Mouse (Mus musculus) liver, embryonic 16.5 days (tissue): ENCODE data around the gene Stkld1. TPM values are rescaled to one million over a fixed set of nuclear protein-coding genes. Genes with fewer than 3 reads are reported as not detected.
"Not testable (repeated sequence)": the region's sequence is repeated elsewhere in the genome, so short reads cannot be mapped to it uniquely, and the experiment has no call there.

Source experiments
- ATAC-seq: fragments of 200-750 bp; cut with Nextera tagmentation; 2 replicates; pipeline ENCODE4 v1.8.0; 2017; ENCODE audit warnings: low read depth, mild to moderate bottlenecking, moderate number of reproducible peaks, moderate library complexity
- H3K27ac ChIP-seq: fragments of 300-500 bp; sonication (generic); 2 replicates; pipeline ENCODE4 v1.5.1; 2014; ENCODE audit warnings: mild to moderate bottlenecking, low read length
- H3K27me3 ChIP-seq: fragments of 300-500 bp; sonication (generic); 2 replicates; pipeline ENCODE4 v1.6.1; 2014; ENCODE audit warnings: low read depth, low read length, mixed read lengths; ENCODE audit not compliant: control insufficient read depth, insufficient read depth
- H3K36me3 ChIP-seq: fragments of 300-500 bp; sonication (generic); 2 replicates; pipeline ENCODE4 v1.6.1; 2014; ENCODE audit warnings: mild to moderate bottlenecking; ENCODE audit not compliant: control insufficient read depth, insufficient read depth
- H3K4me1 ChIP-seq: fragments of 300-500 bp; sonication (generic); 2 replicates; pipeline ENCODE4 v1.6.1; 2014; ENCODE audit warnings: low read depth, low read length, mixed read lengths; ENCODE audit not compliant: control insufficient read depth
- H3K4me2 ChIP-seq: fragments of 300-500 bp; sonication (generic); 2 replicates; pipeline ENCODE4 v1.6.1; 2014; ENCODE audit warnings: low read depth, low read length, mixed read lengths
- H3K4me3 ChIP-seq: fragments of 300-500 bp; sonication (generic); 2 replicates; pipeline ENCODE4 v1.5.1; 2014; ENCODE audit warnings: low read depth, mild to moderate bottlenecking, low read length
- H3K9ac ChIP-seq: fragments of 300-500 bp; sonication (generic); 2 replicates; pipeline ENCODE4 v1.6.1; 2014; ENCODE audit warnings: low read depth, low read length
- H3K9me3 ChIP-seq: fragments of 300-500 bp; sonication (generic); replicated peaks from 2 replicates; pipeline ENCODE4 v1.6.1; 2016; ENCODE audit warnings: low read length; ENCODE audit not compliant: control insufficient read depth
- WGBS: fragments of 180-500 bp; shearing (Covaris S2); extraction: QIAGEN DNeasy Blood & Tissue Kit; methylation state at CpG from one replicate; pipeline ENCODE4 v1.1.7; 2014; ENCODE audit not compliant: insufficient replicate concordance; 5-methylcytosine and 5-hydroxymethylcytosine counted together
- polyA plus RNA-seq: library from polyadenylated mRNA; unstranded; fragments of >200 nt; fragmentation: Nextera tagmentation; extraction: Ambion mirVana; gene quantifications from 2 replicates; pipeline ENCODE4 v1.2.1, GENCODE M21; 2015

Gene Stkld1
- polyA plus RNA-seq, result 0.04 TPM in 2 replicates

DNA sequence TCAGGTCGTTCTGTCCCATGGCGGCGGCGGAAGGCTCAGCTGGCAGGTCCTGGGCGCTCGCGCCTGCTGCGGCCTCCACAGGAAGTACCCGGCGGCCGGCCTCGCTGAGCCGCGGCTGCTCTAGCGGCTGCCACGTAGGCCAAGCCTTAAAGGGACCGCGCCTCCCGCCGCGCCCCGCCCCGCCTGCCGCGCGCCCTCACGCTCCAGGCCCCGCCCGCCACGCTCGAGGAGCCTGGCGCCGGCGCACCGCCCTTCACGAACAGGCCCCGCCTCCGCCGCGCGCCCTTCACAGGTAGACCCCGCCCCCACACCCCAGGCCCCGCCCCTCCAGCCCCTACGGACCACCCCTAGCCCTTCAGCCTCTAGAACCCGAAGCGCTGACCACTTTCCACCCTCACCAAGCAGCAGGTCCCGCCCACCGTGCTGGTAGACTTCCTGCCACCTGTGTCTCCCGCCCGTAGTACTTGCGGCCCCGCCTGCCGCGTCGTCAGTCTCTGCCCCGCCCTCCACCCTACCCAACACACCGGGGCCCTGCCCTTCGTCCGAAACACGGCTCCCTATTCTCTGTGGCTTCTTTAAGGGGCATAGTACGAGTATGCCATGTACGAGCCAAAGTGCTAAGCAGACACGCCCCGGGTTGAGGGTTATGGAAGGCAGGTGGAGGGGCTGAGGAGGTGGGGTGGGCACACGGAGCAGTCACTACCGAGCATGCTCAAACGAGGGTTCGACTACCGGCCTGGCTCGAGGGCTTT, at the start of gene Stkld1, which contains the start of gene Surf4:
Gene Stkld1 (plus strand): TSS at position 744 of the 752 bp plus-strand sequence.
Gene Surf4 (minus strand): TSS at position 625 of the 752 bp plus-strand sequence.
- H3K27ac ChIP-seq, result peak within 1 kb of the TSS; percentile 90
- no peaks in the 10 kb centered on the region for H3K9me3 ChIP-seq
- under 1% methylated on average over 60 of the region's 70 CpGs for WGBS
- H3K9ac ChIP-seq, result peak within 1 kb of the TSS; percentile 99
- H3K36me3 ChIP-seq, result no peaks in the 10 kb centered on the region
- H3K27me3 ChIP-seq, result no peaks in the 10 kb centered on the region
- peaks cover 34% of the 10 kb centered on the region for H3K4me1 ChIP-seq
- H3K4me2 ChIP-seq, result peak within 1 kb of the TSS; percentile 91
- peak within 1 kb of the TSS; percentile 92 for H3K4me3 ChIP-seq
- ATAC-seq, result peak; percentile 93

DNA sequence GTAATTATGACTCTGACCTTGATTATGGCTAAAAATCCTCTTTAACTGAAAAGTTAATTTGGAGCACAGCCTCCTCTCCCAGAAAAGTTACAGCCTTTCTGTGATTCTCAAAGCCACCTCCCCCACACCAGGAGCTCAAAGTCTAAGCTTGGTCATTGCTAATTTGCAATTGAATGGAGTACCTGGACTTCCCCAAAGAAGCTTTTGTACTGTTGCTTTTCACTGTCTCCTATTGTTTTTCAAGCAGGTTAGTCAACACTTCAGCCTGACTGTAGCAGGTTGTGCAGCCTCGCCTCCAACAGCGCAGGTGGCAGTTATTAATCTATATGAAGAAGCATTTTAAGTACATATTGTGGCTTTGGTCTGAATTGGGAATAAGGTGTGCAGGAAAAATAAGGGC, 48.3 kb upstream of the Stkld1 start:
- not testable (repeated sequence) for H3K36me3 ChIP-seq, H3K9ac ChIP-seq, ATAC-seq, H3K4me3 ChIP-seq, H3K27ac ChIP-seq, H3K27me3 ChIP-seq, H3K4me1 ChIP-seq, H3K9me3 ChIP-seq, H3K4me2 ChIP-seq
- 74% methylated on average over 2 of the region's 2 CpGs for WGBS

DNA sequence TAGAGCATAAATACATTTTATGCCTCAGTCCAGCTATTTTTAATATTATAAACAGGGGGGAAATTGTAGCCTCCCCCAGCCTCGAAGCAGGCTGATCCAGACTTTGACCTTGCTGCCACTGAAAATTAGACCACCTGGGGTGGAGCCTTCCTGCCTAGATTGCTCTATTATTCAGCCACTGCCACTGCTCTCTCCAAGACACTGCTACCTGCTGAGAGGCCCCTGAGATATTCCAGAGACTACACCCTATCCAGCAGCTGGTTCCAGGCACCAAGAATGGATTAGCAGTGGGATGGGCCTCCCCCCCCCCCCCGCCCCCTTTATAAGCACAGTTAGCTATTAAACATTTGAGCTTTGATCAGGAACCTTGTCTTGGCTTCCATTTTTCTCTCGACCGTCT, 47.7 kb upstream of the Stkld1 start:
- not testable (repeated sequence) for ATAC-seq, H3K9me3 ChIP-seq, H3K27me3 ChIP-seq, H3K36me3 ChIP-seq, H3K9ac ChIP-seq, H3K27ac ChIP-seq, H3K4me2 ChIP-seq, H3K4me1 ChIP-seq, H3K4me3 ChIP-seq
- WGBS, result 70% methylated on average over 4 of the region's 4 CpGs

DNA sequence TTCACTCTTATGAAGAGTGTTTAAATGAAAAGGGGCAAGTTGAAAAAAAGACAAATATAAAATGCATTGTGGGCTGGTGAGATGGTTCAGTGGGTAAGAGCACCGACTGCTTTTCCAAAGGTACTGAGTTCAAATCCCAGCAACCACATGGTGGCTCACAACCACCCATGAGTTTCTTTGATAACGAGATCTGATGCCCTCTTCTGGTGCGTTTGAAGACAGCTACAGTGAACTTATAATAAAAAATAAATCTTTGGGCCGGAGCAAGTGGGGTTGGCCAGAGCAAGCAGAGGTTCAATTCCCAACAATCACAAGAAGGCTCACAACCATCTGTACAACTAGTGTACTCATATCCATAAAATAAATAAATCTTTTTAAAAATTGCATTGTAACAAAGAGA, 37.9 kb upstream of the Stkld1 start:
- Histone ChIP-seq H3K4me3 (no peak overlapping the region), H3K27ac (no peak overlapping the region), H3K27me3 (no peaks in the 10 kb centered on the region), H3K4me1 (0 out of 2 replicates have a peak, but pooled peaks cover under 1% of the 10 kb centered on the region), H3K4me2 (no peak overlapping the region), H3K9me3 (no peaks in the 10 kb centered on the region), H3K9ac (no peak overlapping the region), H3K36me3 (peaks cover 34% of the 10 kb centered on the region)
- ATAC-seq, result no peak
- WGBS, result 72% methylated on average over 4 of the region's 4 CpGs

DNA sequence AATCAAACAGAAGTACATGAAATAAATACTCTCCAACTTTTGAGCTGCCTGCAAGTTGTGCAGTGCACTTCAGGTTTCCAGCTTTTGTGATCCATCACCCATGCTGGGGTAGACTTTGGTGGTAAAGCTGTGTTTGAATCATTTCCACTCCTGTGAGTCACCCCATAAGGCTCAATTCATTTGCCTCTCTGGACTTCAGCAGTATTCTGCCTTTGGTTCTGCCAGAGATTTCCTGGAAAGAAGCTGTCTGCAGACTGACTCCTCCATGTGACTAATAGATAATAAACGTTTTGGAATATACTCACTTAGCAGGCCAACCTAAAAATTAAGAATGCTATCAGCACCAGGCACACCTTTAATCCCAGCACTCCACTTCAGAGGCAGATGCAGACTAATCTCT, 33.1 kb upstream of the Stkld1 start:
- H3K4me2 ChIP-seq, result no peak overlapping the region
- peaks cover 19% of the 10 kb centered on the region for H3K36me3 ChIP-seq
- peaks cover 23% of the 10 kb centered on the region for H3K4me1 ChIP-seq
- ATAC-seq, result no peak
- no peak overlapping the region for H3K27ac ChIP-seq
- 18% methylated on average over 1 of the region's 1 CpGs for WGBS
- H3K27me3 ChIP-seq, result no peaks in the 10 kb centered on the region
- H3K9ac ChIP-seq, result no peak overlapping the region
- no peak overlapping the region for H3K4me3 ChIP-seq
- no peaks in the 10 kb centered on the region for H3K9me3 ChIP-seq

DNA sequence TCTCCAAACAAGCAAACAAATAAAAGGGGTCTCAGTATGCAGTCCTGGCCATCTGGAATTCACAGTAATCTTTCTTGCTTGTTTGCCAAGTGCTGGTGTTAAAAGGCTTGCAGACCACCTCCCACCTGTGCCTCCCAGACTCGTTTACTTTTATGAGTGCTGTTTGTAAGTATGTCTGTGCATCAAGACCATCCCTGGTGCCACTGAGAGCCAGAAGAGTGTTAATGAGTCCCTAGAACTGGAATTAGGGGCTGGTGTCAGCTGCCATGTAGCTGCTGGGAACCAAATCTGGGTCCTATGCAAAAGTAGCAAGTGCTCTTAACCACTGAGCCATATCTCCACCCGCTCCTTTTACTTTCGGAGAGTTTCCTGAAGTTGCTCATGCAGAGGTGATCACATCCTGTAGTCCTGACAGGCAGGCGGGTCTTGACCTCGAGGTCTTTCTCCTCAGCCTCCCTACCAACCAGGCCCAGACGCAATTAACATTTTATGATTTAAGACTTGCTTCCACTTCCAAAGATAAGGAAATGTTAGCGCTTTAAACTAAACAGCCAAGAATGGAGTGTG, 31.9 kb upstream of the Stkld1 start:
- H3K4me3 ChIP-seq, result peak overlapping the region; percentile 84
- H3K4me2 ChIP-seq, result peak overlapping the region; percentile 78
- H3K9me3 ChIP-seq, result no peaks in the 10 kb centered on the region
- peaks cover 17% of the 10 kb centered on the region for H3K36me3 ChIP-seq
- H3K27ac ChIP-seq, result peak overlapping the region; percentile 80
- no peaks in the 10 kb centered on the region for H3K27me3 ChIP-seq
- ATAC-seq, result no peak
- WGBS, result 3% methylated on average over 7 of the region's 7 CpGs
- peaks cover 23% of the 10 kb centered on the region for H3K4me1 ChIP-seq
- peak overlapping the region; percentile 80 for H3K9ac ChIP-seq

DNA sequence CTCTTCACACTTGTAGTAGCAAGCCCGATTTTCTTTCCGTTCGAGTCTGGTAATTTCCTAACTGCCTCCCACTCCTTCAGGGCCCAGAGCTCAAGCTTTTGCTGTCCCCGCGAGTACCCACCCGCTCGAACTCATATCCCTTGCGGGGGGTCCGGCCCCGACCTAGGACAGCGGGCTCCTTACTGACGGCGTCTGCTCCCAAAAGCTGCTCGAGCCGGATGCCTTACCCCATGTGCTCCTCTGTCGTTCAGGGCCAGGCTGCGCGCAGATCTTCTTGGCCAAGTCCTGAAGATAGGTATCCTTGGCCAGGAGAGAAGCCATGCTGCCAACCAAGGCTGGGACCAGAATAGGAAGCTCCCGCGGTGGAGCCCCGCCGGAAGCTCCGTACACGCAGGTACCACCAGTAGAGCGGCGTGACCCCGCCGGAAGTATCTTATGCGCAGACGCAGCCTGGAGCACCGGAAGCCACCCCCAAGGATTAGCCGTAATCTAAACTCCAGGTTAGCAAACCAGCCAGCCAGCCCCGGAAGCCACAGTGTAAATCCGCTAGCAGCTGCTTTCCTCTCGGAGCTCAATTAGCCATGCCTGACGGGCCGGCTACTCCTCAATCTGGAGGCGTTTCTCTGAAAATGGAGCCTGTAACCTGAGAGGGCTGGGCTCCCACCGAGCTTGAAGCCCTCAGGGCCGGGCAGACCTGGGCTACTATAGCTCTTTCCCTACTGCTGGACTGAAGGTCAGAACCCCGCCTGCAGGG, 31.2 kb upstream of the Stkld1 start, which contains the start of gene Surf6:
Gene Surf6 (minus strand): TSS at position 413 of the 754 bp plus-strand sequence.
- H3K27ac ChIP-seq, result peak within 1 kb of the TSS; percentile 80
- peak within 1 kb of the TSS; percentile 80 for H3K9ac ChIP-seq
- peaks cover 23% of the 10 kb centered on the region for H3K4me1 ChIP-seq
- peak within 1 kb of the TSS; percentile 78 for H3K4me2 ChIP-seq
- peak; percentile 94 for ATAC-seq
- no peaks in the 10 kb centered on the region for H3K27me3 ChIP-seq
- peaks cover 24% of the 10 kb centered on the region for H3K36me3 ChIP-seq
- H3K9me3 ChIP-seq, result no peaks in the 10 kb centered on the region
- H3K4me3 ChIP-seq, result peak within 1 kb of the TSS; percentile 84
- under 1% methylated on average over 41 of the region's 41 CpGs for WGBS

DNA sequence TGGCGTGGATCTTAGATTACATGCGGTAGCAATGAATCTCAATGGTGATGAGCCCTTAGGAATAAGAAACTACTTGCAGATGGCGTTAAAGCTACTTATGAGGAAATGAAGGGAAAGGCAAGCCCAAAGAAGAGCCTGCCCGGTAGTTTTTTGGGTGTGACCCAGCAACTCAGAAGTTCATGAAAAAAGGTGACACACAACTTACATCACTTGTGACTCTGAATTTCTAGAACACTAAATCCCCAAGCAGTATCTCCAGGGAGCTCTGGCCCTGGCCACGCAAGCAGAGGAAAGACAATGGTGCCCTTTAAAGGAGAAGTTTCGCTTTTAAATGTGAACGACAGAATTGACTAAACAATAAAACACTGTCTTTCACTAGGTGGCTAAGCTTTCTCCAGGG, 30.5 kb upstream of the Stkld1 start:
- H3K9ac ChIP-seq, result peak overlapping the region; percentile 80
- peaks cover 30% of the 10 kb centered on the region for H3K36me3 ChIP-seq
- peaks cover 28% of the 10 kb centered on the region for H3K4me1 ChIP-seq
- peak overlapping the region; percentile 84 for H3K4me3 ChIP-seq
- WGBS, result 8% methylated on average over 7 of the region's 7 CpGs
- peak overlapping the region; percentile 80 for H3K27ac ChIP-seq
- H3K4me2 ChIP-seq, result peak overlapping the region; percentile 78
- H3K27me3 ChIP-seq, result no peaks in the 10 kb centered on the region
- ATAC-seq, result no peak
- H3K9me3 ChIP-seq, result no peaks in the 10 kb centered on the region
